Mouse (Mus musculus) thymus, postnatal 4 days (tissue): ENCODE measurements around the gene Fahd2a.
A peak's percentile ranks its signal among the peaks of the same experiment; 100 is the strongest.

Experiments
- DNase-seq: peaks from one replicate; pipeline ENCODE4 v3.0.0; 2021

Fahd2a gene

DNA sequence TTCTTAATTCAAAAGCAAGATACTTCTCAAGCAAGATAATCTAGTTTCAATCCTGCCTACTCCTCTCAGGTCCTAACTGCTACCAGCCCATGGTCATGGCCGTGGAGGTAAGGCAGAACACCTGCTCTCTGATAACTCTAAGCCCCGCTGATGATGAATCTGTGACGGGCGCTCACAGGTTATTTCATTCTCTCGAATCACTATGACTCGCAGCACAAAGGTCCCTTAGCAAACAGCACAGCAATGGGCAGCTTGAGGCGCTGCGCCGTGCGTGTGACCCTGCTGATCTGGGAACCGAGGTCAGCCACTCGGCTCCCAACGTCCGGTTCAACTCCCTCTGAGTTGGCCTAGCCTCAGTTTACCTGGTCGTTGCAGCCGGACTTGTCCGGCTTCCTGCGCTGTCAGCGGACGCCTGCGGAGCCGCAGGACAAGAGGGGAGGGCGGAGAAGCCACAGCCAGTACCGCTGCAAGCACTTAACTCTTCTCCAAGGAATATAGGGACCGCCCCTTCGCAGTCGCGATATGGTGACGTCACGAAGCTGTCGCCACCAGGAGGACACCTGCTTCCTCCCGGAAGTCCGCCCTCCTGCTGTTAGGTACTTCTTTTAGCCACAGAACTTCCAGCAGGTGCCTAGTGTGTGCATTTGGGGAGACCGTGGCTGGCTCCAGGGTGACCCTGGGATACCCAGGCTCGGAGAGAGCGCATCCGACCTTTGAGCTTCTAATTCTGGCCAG lies at the start of gene Fahd2a:
TSS of gene Fahd2a (minus strand) at position 511 of the 735 bp plus-strand sequence.
- DNase-seq, result peak; percentile 93

DNA sequence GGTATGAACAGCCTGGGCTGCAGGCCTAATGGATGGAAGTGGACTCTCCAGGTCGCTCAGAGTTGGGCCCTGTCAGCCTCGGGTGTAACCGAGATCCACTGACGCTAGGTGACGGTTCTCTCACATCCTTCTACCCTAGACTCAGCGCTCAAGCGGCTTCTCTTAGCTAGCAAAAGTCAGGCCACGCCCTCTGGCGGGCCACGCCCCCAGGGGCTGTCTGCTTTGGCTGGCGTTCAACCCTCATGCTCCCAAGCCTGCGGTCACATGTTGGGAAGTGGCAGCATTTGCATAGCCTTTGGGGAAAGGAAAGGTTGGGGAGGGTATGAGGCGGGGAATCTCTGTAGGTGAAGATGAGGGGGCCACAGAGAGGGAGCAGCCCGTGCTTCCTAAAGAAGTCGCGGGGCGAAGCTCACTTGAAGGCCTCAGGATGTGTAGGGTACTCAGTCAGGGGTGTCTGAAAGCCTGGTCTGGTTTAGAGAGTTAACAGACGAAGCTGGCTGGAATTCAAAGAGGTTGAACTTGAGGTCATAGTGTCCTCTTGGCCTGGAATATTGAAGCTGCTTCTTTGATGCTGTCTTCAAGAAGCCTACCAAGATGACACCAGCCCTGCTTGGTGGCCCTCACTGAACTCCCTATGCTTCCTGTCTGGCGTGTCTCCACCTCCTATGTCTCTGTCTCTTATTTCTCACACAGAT lies 40.3 kb upstream of the Fahd2a start:
- DNase-seq, result peak; percentile 67

DNA sequence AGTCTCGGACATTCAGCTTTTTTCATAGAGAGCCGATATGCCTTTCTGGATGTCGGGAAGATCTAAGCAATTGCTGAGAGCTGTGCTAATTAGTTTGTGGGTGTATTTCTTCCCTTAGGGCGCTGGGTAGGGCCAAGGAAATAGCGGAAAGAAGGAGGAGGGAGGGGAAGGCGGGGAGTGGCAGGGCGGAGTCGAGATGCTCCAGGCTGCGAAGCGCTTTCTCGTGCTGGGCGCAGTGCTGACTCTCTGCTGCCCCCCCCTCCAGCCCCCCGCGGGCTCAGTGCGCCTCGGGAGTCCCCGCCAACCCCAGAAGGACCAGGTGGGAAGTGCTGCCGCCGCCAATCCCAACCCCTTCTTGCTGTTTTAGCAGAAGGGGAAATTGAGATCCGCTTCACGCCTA lies 38.6 kb upstream of the Fahd2a start:
- DNase-seq, result no peak

DNA sequence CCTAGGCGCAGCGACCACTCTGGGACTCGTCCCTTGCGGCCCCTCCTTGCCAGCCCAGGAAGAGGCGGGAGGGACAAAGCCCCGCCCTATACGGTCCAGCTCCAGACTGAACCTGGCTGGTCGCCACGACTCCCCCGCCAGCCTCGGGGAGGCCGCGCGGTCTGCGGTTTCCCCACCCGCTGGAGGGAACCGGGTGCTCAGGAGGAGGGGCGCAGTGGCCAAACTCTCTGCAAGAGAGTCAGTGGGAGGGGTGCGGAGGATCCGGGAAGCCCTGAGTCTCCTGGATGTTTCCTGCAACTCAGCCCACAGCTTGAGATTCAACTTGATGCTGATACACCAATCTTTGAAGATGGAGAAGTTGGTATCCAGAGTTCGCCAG lies 38.2 kb upstream of the Fahd2a start:
- DNase-seq, result no peak

DNA sequence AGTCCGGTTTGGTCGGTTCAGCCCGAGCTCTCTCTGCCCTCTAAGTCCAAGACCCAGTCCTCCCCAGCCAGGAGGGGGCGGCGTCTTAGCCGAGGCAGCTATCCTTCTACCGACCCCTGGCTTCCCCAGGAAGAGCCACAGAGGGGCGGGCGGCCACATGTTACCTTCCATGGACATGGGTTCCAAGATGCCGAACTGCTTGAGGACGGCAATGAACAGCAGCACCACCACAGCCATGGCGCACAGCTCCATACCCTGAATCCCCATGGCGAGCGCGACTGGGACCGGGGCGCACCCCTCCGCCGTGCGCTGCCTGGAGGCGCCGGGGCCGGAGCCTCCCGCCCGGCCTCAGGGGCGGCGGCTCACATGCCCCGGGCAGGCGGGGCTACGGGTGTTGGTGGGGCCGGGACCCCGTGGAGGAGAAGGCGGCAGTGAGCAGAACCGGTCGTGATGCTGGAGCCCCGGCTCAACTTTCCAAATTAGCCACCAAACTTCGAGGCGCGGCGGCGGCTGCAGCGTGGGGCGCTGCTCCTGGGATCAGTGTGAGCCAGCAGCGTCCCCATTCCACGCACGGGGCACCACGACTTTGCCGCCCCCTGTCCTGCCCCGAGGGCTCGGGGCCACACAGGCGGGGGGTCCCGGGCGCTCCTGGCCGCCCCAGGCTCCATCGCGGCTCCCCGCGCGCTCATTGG lies 37.6 kb upstream of the Fahd2a start:
- DNase-seq, result no peak

DNA sequence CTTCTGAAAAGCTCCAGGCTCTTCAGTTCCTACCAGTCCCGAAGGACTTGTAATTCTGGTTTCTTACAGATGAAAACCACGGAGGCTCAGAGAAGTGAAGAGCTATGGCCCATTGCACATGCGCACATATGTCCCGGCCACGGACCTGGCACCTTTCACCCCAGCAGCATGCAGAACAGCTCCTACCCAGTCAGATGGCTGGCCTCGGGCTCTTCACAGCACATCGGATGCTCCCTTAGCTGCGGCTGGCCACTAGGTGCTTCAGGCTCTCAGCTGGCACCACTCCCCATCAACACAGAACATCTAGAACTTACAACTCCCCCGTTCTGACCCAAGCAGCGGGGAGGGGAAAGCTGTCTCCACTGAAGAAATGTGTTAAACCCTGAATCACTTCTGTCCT lies 35.4 kb upstream of the Fahd2a start:
- DNase-seq, result no peak

DNA sequence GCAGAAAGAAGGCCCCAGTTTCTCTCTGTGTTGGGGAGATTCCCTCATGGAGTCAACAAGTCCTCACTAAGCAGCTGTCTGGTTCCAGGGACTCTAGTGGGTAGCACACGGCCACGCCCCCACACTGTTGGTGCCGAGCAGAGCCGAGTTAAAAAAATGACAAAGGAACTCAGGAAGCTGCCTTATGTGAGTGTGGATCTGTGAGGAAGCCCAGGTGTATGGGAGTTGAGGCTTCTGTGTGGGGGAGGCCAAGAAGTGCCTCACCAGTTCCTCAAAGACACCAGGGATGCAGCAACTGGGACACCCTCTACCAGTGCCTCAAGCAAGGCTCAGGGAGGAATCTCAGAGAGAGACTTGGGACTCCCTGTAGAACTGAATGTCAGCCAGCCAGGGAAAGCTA lies 34.8 kb upstream of the Fahd2a start:
- DNase-seq, result no peak

DNA sequence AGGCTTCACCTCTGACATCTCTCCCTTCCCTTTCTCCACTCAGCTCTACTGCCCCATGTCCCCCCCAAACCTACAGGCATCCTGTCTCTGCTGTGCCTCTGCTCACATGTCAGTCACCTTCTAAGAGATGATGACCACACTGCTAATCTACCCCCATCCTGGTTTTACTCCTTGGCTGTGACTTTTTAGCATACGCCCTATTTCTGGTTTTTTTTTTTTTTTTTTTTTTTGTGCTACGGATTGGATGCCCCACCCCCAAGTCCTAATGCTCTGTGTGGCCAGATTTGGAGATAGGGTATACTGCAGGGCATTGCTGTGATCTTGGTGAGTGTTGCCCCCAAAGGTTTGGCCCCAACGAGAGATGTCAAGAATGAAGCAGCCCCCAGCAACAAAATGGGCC lies 27.9 kb upstream of the Fahd2a start:
- no peak for DNase-seq

DNA sequence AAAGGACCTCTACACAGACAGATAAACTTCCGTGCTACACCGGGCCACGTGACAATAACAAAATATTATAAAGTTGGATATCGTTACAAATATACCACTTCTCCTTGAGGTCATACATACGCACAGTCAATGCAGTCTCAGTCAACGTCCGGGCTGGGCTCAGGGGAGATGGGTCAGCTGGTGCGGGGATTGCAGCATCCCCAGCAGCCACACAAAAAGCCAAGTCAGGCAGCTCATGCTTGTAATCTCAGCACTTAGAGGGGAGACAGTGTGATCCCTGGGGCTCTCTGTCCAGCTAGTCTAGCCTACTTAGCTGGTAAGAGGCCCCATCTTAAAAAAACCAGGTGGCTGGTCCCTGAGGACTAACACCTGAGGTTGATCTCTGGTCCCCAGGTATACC lies 26.9 kb upstream of the Fahd2a start:
- no peak for DNase-seq

DNA sequence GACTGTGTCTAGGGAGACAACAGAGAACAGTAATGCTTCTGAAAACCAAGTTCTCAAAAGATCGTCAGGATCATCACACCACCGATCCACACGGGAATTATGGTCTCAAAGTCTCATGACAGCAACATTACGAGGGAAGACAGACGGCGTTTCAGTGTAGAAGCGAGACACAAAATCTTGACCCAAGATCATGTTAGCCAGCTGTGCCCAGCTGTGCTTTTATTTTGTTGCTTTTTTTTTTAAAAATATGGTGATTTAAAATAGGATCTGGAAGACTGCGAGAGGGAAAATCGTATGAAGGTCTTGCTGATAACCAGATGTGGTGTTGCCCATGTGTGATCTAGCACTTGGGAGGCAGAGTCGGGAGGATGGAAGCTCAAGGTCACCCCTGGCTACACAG lies 26.3 kb upstream of the Fahd2a start:
- no peak for DNase-seq

DNA sequence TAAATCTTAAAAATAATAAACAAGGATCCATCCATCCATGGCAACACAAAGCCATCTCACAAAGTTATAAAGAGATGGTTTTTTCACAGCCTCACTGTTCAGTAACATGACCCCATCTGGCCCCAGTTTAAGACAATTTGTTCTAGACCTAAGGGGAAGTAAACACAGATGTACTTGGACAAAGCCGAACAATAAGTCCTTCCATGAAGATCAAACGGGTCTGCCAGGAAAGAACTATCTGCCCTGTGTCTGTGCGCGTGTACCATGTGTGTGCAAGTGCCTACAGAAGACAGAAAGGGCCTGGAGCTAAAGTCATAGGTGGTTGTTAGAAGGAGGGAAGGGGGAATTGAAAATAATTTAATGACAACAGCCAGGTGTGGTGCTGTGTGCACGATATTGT lies 25.8 kb upstream of the Fahd2a start:
- DNase-seq, result no peak

DNA sequence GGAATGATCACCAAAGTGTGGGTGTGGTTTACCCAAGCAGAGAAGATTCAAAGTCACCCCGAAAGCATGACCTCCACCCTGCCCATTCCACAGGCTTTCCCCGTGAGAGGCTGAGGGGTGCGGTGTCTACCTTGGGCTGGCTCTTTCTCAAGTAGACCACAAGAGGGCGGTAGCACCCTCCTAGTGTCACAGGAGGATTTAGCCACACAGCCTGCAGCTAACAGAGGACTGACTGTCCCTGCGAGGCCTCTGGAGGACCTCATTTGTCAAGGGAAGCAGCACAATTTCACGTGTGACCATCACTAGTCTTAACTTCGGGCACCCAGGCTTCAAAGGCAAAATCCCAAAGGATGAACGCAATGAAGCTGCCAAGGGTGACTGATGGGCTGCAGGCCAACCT lies 17.9 kb upstream of the Fahd2a start:
- DNase-seq, result peak; percentile 71

DNA sequence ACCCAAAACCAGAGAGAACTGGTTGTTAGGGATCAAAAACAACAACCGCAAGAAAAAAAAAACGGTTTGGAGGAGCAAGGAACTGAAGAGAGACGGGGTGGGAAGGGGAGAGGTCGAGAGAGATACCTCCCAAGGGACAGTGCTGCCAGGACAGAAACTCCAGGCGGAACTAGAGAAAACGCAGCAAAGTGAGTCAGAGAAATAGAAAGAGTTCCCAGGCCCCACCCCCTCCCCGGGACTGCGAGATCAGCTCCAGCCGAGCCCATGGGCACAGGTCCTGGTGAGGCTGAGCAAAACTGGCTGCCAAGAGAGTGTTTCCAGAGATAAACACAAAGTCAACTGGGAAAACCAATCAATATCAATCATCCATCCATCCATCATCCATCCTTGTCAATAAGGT lies 17.0 kb upstream of the Fahd2a start:
- no peak for DNase-seq

DNA sequence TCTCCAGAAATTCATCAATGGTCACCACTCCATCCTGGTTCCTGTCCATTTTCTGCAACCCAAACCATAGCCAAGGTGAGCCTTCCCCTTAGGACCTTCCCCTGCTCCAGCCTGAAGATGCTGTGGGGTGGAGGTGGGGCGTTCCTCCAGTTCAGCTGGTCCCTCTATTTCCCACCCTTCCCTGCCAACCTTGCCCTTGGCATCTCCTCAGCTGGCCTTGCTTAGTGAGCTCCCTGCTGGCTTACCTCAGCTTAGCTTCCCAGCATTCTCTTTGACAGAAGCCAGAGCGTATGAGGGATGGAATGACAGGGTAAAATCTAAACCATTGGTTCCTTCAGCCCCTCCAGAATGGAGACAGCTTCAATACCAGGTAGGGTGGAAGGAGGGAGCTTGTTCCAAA lies 15.0 kb upstream of the Fahd2a start:
- DNase-seq, result no peak

DNA sequence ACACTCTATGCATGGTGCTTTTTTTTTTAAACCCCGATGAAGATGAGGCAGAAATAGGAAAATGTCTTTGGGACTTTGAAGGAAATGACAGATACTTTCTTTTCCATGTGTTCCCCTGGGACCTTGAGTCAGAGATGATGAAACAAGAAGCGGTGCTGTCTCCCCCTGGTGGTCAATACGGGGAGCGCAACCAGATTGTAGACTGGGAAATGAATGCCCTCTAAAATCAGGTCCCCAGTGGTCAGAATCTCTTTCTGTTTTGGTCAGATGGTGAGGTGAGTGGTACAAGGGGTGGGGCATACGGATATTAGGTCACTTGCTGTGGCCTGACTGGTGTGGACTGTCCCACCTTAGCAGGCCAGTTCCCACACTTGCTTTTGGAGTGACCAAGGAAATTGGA lies 9.4 kb upstream of the Fahd2a start:
- DNase-seq, result peak; percentile 74

DNA sequence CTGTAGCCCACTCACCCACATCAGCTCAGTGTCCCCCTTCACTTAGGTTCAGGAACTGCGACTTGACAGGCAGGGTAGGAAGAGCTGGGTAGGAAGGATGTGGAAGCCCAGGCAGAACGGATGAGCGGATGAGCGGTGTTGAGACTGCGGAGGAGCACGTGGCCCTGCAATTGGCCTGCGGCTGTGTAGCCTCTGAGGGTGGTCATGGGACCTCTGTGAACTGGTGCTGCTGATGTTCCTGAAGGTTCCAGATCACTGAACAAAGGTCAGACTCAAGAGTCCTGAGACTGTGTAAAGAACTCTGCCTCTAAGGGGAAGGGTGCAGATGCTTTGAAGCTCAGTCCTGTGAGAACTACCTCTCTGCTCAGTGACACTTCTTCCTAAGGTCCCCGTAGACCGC lies 8.8 kb upstream of the Fahd2a start:
- DNase-seq, result no peak

DNA sequence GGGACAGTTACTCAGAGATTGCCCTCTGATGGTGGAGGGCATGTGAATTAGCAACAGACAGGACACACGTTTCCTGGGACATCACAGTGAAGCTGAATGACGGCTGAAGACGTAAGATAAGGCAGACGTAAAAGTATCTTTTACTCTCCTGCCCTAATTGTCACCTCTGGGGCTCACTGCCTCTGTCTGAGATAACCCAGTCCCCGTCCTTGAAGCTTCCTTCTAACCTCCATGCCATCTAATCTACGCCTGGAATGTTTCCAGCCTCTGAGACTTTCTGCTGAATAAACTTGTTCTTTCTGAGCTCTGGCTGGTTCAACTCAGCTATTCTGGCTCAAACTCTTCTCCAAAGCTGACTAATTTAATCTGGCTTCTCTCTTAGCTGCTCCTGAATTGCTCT lies 7.4 kb upstream of the Fahd2a start:
- no peak for DNase-seq

DNA sequence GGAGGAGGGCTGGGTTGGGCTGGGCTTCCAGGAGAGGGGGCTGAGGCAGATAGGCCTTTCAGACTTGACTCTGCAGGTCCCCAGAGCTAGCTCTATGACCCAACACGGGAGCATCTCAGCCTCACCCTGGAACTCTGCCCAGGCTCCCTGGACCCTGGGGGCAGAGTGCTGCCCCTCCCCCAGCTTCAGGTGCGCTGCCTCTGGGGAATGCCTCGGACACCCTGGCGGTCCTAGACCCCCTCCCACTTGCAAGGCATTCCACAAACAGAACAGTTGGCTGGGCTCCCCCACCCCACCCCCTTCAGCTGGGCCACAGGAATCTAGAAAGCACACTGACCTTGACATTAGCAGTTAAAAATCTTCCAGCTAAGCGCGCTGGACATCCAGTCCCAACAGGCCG lies 5.3 kb upstream of the Fahd2a start:
- no peak for DNase-seq

DNA sequence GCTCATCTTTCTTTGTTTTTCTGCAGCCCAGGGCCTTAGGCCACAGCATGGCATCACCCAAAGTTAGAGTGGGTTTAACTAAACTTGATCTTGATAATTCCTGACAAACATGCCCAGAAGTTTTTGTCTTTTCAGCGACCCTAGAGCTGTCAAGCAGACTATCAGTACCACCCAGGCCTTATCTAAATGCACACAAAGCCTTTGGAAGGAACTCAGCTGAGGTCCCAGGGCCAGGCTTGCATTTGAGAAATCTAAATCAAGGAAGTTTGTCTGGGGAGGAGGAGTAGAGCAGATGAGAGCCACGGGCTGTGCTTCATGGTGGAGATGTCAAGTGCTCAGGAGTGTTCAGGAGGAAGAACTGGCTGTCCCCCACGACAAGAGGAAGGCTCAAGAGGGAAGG lies 2.5 kb upstream of the Fahd2a start:
- DNase-seq, result no peak

DNA sequence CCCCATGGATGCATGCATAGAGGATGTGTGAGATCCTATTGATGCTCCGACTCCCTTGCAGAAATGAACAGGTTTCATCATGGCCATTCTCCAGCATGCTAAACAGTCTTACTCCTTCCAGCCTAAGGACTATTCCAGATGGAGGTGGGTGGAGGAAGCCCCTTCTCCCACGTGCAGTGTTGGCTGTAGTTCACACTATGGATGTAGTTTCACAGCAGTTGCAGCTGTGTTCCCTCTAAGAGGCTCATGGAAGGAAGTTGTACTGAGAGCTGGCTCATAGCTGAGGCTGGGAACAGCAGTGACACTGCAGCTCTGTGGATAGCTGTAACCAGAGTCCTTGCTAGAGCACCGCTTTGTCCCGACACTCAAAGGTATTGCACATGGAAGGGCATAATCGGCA lies 6.7 kb downstream of the Fahd2a start:
- no peak for DNase-seq

DNA sequence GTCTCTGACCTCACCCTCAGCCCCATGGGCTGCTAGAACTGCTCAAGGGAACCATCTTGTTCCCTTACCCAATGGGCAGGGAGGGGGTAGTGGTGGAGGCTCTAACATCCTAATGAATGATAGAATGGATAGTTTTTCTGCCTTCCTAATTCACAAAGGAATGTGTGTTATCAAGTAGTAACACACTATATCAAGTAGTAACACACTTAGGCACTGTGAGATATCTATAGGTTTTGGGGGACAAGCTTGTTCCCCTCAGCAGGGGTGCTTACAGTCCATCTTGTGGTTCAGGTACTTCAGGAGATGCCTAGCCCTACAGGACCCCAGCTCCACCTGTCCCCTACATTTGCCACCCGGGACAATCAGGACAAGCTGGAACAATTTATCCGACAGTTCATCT lies 8.8 kb downstream of the Fahd2a start:
- DNase-seq, result no peak

DNA sequence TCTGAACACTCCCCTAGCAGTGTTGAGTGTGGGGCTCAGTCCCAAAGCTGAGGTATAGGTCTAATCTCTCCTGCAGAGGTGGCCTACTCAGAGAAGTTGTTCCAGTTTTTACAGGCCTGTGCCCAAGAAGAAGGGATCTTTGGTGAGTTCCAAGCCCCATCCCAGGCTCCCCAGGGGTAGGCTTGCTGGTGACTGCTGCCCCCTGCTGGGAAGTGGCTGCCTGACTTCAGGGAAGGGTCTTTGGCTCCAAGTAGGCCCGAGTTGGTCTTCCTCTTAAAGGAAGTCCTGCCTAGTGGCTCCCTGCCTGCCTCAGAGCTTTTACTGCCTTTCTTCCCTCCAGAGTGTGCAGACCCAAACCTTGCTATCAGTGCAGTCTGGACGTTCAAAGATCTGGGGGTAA lies 9.2 kb downstream of the Fahd2a start:
- DNase-seq, result peak; percentile 79

DNA sequence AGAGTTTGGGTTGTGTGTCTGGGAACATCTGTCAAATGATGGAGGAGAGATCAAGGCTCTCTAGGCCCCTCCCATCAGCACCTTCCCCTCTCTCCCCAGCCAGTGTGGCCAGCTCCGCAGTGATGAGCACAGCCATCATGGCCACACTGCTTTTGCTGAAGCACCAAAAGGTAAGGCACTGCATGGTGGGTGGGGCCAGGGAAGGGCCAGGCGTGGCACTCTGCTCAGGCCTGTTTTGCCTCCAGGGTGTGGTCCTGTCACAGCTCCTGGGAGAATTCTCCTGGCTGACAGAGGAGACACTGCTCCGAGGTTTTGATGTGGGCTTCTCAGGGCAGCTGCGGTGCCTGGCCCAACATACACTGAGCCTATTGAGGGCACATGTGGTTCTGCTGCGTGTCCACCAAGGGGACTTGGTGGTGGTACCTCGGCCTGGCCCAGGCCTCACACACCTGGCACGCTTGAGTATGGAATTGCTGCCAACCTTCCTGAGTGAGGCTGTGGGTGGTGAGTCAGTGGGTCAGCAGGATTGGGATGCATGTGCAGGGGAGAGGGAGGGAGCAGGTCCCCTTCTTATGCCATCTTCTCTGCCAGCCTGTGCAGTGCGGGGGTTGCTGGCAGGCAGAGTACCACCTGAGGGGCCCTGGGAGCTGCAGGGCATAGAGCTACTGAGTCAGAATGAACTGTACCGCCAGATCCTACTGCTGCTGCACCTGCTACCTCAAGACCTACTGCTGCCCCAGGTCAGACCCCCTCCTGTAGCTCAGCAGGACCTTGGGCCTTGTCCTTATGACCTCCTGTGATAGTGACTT lies 10.7 kb downstream of the Fahd2a start:
- no peak for DNase-seq
